Mouse (Mus musculus): ENCODE results near the gene Hint1.

Gene Hint1

GRCm38 (mm10) chr11:54861471-54862420 is 4.4 kb upstream of the Hint1 start:
- DNase-seq (ENCODE audit: low read depth, low spot score): peak; percentile 9

- DNase-seq (ENCODE audit: low read depth, low spot score): peak; percentile 70
These were observed 3.3 kb upstream of the Hint1 start for GRCm38 (mm10) chr11:54862621-54863520.

GRCm38 (mm10) chr11:54865330-54866085 is 675 bp upstream of the Hint1 start:
- DNase-seq (ENCODE audit: low read depth, low spot score): peak; percentile 32

- DNase-seq (ENCODE audit: low read depth, low spot score): peak; percentile 69
These were observed 834 bp downstream of the Hint1 start for GRCm38 (mm10) chr11:54867049-54867385.

GRCm38 (mm10) chr11:54867903-54868434 is 1.8 kb downstream of the Hint1 start:
- peak; percentile 5 for DNase-seq (ENCODE audit: low read depth, low spot score)

- peak; percentile 5 for DNase-seq (ENCODE audit: low read depth, low spot score)
These were observed 2.3 kb downstream of the Hint1 start for GRCm38 (mm10) chr11:54868445-54868844.

GRCm38 (mm10) chr11:54869318-54869717 is 3.1 kb downstream of the Hint1 start:
- peak; percentile 16 for DNase-seq (ENCODE audit: low read depth, low spot score)

- DNase-seq (ENCODE audit: low read depth, low spot score): no peak
These were observed 5.8 kb downstream of the Hint1 start for GRCm38 (mm10) chr11:54871831-54872537.

- no peak for DNase-seq (ENCODE audit: low read depth, low spot score)
These were observed 9.8 kb downstream of the Hint1 start for GRCm38 (mm10) chr11:54876031-54876430.

- DNase-seq (ENCODE audit: low read depth, low spot score): peak; percentile 7
These were observed 12.7 kb downstream of the Hint1 start for GRCm38 (mm10) chr11:54878893-54879292.

GRCm38 (mm10) chr11:54879434-54879833 is 13.3 kb downstream of the Hint1 start:
- DNase-seq (ENCODE audit: low read depth, low spot score): peak; percentile 90

GRCm38 (mm10) chr11:54879922-54880321 is 13.7 kb downstream of the Hint1 start:
- no peak for DNase-seq (ENCODE audit: low read depth, low spot score)

GRCm38 (mm10) chr11:54881051-54881474 is 14.9 kb downstream of the Hint1 start:
- DNase-seq (ENCODE audit: low read depth, low spot score): peak; percentile 84

- DNase-seq (ENCODE audit: low read depth, low spot score): peak; percentile 89
These were observed 16.5 kb downstream of the Hint1 start for GRCm38 (mm10) chr11:54882671-54883070.

- no peak for DNase-seq (ENCODE audit: low read depth, low spot score)
These were observed 18.1 kb downstream of the Hint1 start for GRCm38 (mm10) chr11:54884197-54884828.

GRCm38 (mm10) chr11:54884937-54885336 is 18.8 kb downstream of the Hint1 start:
- DNase-seq (ENCODE audit: low read depth, low spot score): peak; percentile 37

- no peak for DNase-seq (ENCODE audit: low read depth, low spot score)
These were observed 19.2 kb downstream of the Hint1 start for GRCm38 (mm10) chr11:54885406-54885805.

GRCm38 (mm10) chr11:54887927-54888326 is 21.7 kb downstream of the Hint1 start:
- no peak for DNase-seq (ENCODE audit: low read depth, low spot score)

GRCm38 (mm10) chr11:54891341-54891740 is 25.2 kb downstream of the Hint1 start:
- DNase-seq (ENCODE audit: low read depth, low spot score): no peak

GRCm38 (mm10) chr11:54892091-54892490 is 25.9 kb downstream of the Hint1 start:
- no peak for DNase-seq (ENCODE audit: low read depth, low spot score)

Data from 3T3-L1 (cell line).